Mouse (Mus musculus): ENCODE measurements at regions not wholly inside any gene's neighbourhood (a gene's known extent, or its start where the extent isn't known, plus 50 kb on each side); places are given as distances from the start of the nearest gene placed in this dataset.

DNA sequence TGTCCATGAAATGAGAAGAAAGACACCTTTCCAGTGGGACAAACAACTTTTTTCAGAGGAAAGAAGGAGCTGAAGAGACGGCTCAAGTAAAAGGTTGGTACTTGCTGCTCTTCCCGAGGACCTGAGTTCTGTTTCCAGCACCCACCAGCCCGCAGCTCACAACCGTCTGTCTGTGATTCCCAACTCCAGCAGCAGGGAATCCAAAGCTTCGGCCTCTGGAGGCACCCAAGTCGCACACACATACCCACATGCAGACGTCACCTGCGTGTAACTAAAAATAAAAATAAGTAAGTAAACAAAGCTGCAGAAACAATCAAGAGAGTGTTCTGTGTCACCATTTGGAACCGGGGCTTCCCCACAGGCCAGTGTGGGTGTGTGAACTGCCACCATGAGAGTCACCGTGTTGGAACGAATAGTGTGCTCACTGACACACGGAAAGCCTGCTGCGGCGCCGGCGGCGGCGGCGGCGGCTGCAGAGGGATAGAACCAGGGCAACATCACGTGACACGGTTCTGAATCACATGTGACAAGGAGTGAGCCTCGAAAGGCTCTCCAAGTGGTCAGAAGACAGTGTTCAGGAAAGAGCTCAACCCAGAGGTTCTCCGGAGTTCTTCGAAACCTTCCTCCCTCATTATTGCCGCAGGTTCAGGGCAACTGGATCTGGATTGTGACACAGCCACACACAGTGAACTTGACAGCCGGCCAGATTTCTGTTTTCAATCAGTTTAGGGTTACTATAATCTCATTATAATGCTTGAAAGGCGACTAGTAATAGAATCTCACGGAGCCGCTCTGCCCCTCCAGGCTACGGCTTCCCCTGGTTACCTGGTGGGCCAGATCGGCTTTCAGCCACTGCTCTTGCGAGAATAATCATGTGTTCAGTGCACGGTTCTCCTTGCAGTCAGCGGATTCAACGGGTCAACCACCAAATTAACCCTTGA is 72.6 kb downstream of the Sox1 start:
- TF ChIP-seq CTCF (IDR thresholded peaks at IDR 0.05) (no peak), EP300 (IDR thresholded peaks at IDR 0.05) (no peak)
